In genomic region chr12:102651871-102652270, GRCm38 (mm10) we compare ENCODE assay signal across 12 mouse cellular contexts. TPM values are rescaled to one million over a fixed set of nuclear protein-coding genes. Genes with fewer than 3 reads are reported as not detected.
DNase-seq lines count a peak whose midpoint lies in the region; ATAC-seq and TF ChIP-seq lines count a peak whose summit lies in the region.
"Had no signal": no experiment of that assay in that cellular context is flagged by ENCODE, and none has a peak within 500 bp of the region (broad histone marks: within the 10 kb centered on the region; RNA-seq: fewer than 3 reads in every experiment).

No protein-coding gene starts in this region.

- H3K27ac ChIP-seq in heart, embryonic 10.5 days, result peak overlapping the region; percentile 65
- peak overlapping the region; percentile 80; the same call in 1 of the 2 replicates for H3K27ac ChIP-seq in left cerebral cortex, adult 2 months
- H3K27ac ChIP-seq: forebrain, embryonic 12.5 days; macrophage had no signal

- peak; percentile 76 for ATAC-seq in activated CD4-positive, CD25-positive, alpha-beta regulatory T cell, adult 4 months

- no peaks in the 10 kb centered on the region for H3K36me3 ChIP-seq in heart, embryonic 10.5 days
- H3K36me3 ChIP-seq: forebrain, embryonic 12.5 days had no signal

- H3K4me1 ChIP-seq in heart, embryonic 10.5 days, result peaks cover 75% of the 10 kb centered on the region

- H3K27me3 ChIP-seq in heart, embryonic 10.5 days (ENCODE audit: insufficient read depth, poor library complexity, severe bottlenecking), result no peaks in the 10 kb centered on the region
- H3K27me3 ChIP-seq: CH12.LX; forebrain, embryonic 12.5 days had no signal

- WGBS in heart, embryonic 10.5 days, result 51% methylated on average over 8 of the region's 8 CpGs

- peak overlapping the region; percentile 12; the same call in 1 of the 2 replicates for H3K4me3 ChIP-seq in heart, embryonic 10.5 days
- H3K4me3 ChIP-seq in left cerebral cortex, adult 2 months, result no peak overlapping the region
- H3K4me3 ChIP-seq: forebrain, embryonic 12.5 days had no signal

- no peak for TF ChIP-seq CTCF in left cerebral cortex, adult 2 months (IDR thresholded peaks at IDR 0.05)

- DNase-seq in heart, embryonic 10.5 days (ENCODE audit: low spot score), result no peak
- DNase-seq in heart, adult 11 months, result no peak
- no peak for DNase-seq in left cerebral cortex, adult 2 months (ENCODE audit: extremely low spot score in 1 of 2, low spot score in 2 of 2)
- DNase-seq in left cerebral cortex, adult 18-20 months (ENCODE audit: low spot score in 2 of 2), result no peak
- peak; percentile 35 to 54 for DNase-seq in thymus, postnatal 10 days (ENCODE audit: low spot score in 2 of 2)
- no peak for DNase-seq in adrenal gland, adult 18-20 months (ENCODE audit: low spot score in 2 of 2)
- no peak for DNase-seq in ovary, postnatal 36 days (ENCODE audit: low spot score)
- DNase-seq: adrenal gland, postnatal 36 days had no signal

- H3K9me3 ChIP-seq in heart, embryonic 10.5 days, result no peaks in the 10 kb centered on the region
- H3K9me3 ChIP-seq: forebrain, embryonic 12.5 days had no signal

- intact Hi-C loops in left cerebral cortex, adult 2 months (cut with DNase I), result loop anchor here (2.0 kb wide), 1 partner anchor 51 kb away; no protein-coding TSS in a partner anchor

RNA-seq across cellular contexts. Expression of gene Itpk1, which starts 52.9 kb away (rescaled TPM):
- polyA plus RNA-seq in heart, embryonic 10.5 days (2016; fragmentation: Nextera tagmentation; extraction: Ambion mirVana), result 3.5 and 4.8 TPM in 2 replicates
- 10 to 100 TPM; 52.3 to 54.9 TPM for total RNA-seq in left cerebral cortex, adult 2 months (2021)
- 10 to 100 TPM; 56.0 to 63.6 TPM for total RNA-seq in left cerebral cortex, adult 18-20 months (2021)
- 10 to 100 TPM; 16.2 to 18.4 TPM for polyA plus RNA-seq in activated CD4-positive, CD25-positive, alpha-beta regulatory T cell, adult 4 months (2017; shearing (Covaris generic))
- total RNA-seq in adrenal gland, adult 18-20 months (2021), result 100 to 1,000 TPM in 1 of 2 experiments, 10 to 100 TPM in 1; 49.7 to 156 TPM

Comparison
In these comparisons a context has a peak if more than half of its experiments do, and no peak if none do; other contexts are left out.
1. DNase-seq: peak in thymus, postnatal 10 days (2 of 2); none in heart, embryonic 10.5 days (single experiment), heart, adult 11 months (single experiment), left cerebral cortex, adult 2 months (0 of 2), left cerebral cortex, adult 18-20 months (0 of 2), adrenal gland, adult 18-20 months (0 of 2) and ovary, postnatal 36 days (single experiment).